Mouse (Mus musculus) B cell, adult 2 months (primary cell): ENCODE measurements around the gene H2-M5.
"Not testable (repeated sequence)": the region's sequence is repeated elsewhere in the genome, so short reads cannot be mapped to it uniquely, and the experiment has no call there.

ENCODE experiments used
- DNase-seq, 2 experiments: peaks; one replicate each; pipeline ENCODE4 v3.0.0; 2022

H2-M5 gene

GRCm38 (mm10) chr17:36992336-36993104 is 3.2 kb upstream of the H2-M5 start:
- no peak for DNase-seq

GRCm38 (mm10) chr17:36990630-36991029 is 1.3 kb upstream of the H2-M5 start:
- not testable (repeated sequence) for DNase-seq

GRCm38 (mm10) chr17:36988475-36988874 is 862 bp downstream of the H2-M5 start:
- no peak for DNase-seq

- no peak for DNase-seq
Measured at GRCm38 (mm10) chr17:36982253-36983155, 6.8 kb downstream of the H2-M5 start.

GRCm38 (mm10) chr17:36981845-36982244 is 7.5 kb downstream of the H2-M5 start:
- no peak for DNase-seq

- DNase-seq, result no peak
Measured at GRCm38 (mm10) chr17:36981221-36981813, 8.0 kb downstream of the H2-M5 start, which contains the start of gene 2410137M14Rik. 2410137M14Rik (minus strand) TSS chr17:36981237.

GRCm38 (mm10) chr17:36973271-36973787 is 16.0 kb downstream of the H2-M5 start:
- no peak for DNase-seq

- DNase-seq, result no peak
Measured at GRCm38 (mm10) chr17:36972791-36973190, 16.5 kb downstream of the H2-M5 start.

GRCm38 (mm10) chr17:36971172-36971850 is 18.0 kb downstream of the H2-M5 start:
- no peak for DNase-seq

- no peak for DNase-seq
Measured at GRCm38 (mm10) chr17:36970316-36970890, 18.9 kb downstream of the H2-M5 start.

- DNase-seq, result no peak
Measured at GRCm38 (mm10) chr17:36966875-36967274, 22.5 kb downstream of the H2-M5 start.

GRCm38 (mm10) chr17:36961125-36961524 is 28.2 kb downstream of the H2-M5 start:
- DNase-seq, result no peak

GRCm38 (mm10) chr17:36958884-36959283 is 30.5 kb downstream of the H2-M5 start:
- no peak for DNase-seq

GRCm38 (mm10) chr17:36957999-36958743 is 31.2 kb downstream of the H2-M5 start, which contains the start of the genes Znrd1 and Znrd1as:
Znrd1 (minus strand) TSS chr17:36958559.
Znrd1as (plus strand) TSS chr17:36958592.
- peak; percentile 87 to 88 for DNase-seq

GRCm38 (mm10) chr17:36953062-36953461 is 36.3 kb downstream of the H2-M5 start:
- DNase-seq, result no peak

GRCm38 (mm10) chr17:36952631-36953030 is 36.7 kb downstream of the H2-M5 start:
- DNase-seq, result no peak

GRCm38 (mm10) chr17:36950981-36951947 is 38.1 kb downstream of the H2-M5 start, which contains the start of gene Ppp1r11:
Ppp1r11 (minus strand) TSS chr17:36951741.
- DNase-seq, result peak; percentile 97

GRCm38 (mm10) chr17:36949265-36949664 is 40.1 kb downstream of the H2-M5 start:
- DNase-seq, result no peak

- DNase-seq, result no peak
Measured at GRCm38 (mm10) chr17:36948286-36948685, 41.1 kb downstream of the H2-M5 start.
